8 mouse cellular contexts compared by ENCODE assay signal in genomic region chr19:41981595-41981927, GRCm38 (mm10). TPM values are rescaled to one million over a fixed set of nuclear protein-coding genes. Genes with fewer than 3 reads are reported as not detected.
DNase-seq lines count a peak whose midpoint lies in the region; ATAC-seq and TF ChIP-seq lines count a peak whose summit lies in the region.

TSS of gene Ubtd1 (plus strand) at chr19:41981763.

- TF ChIP-seq EP300 in MEL (IDR thresholded peaks at IDR 0.05; ENCODE audit: low read depth in 1 of 2, low read length in 2 of 2), result no peak

- peaks cover 0 to 10% of the 10 kb centered on the region in 2 experiments; a peak in 2 of 4 replicates for H3K36me3 ChIP-seq in MEL (ENCODE audit: control insufficient read depth in 1 of 2, insufficient read depth in 2 of 2, low read length in 2 of 2)
- H3K36me3 ChIP-seq in megakaryocyte, embryonic 14.5 days (replicated peaks; ENCODE audit: low read length), result peaks cover 28% of the 10 kb centered on the region

- no peak; the same call in 1 of the 2 replicates for ATAC-seq in frontal cortex, adult (ENCODE audit: low TSS enrichment)
- peak; percentile 10 for ATAC-seq in inflammation-experienced regulatory T-cells, adult 6 months

- no peak for TF ChIP-seq CTCF in MEL (IDR thresholded peaks at IDR 0.05 in 2 of 3, conservative IDR thresholded peaks at IDR 0.05 in 1 of 3; ENCODE audit: control insufficient read depth in 1 of 3, insufficient read depth in 1 of 3, low read depth in 2 of 3, low read length in 3 of 3, poor library complexity in 1 of 3, severe bottlenecking in 1 of 3)
- TF ChIP-seq CTCF in gastrocnemius, adult 2 months (IDR thresholded peaks at IDR 0.05), result no peak

- no peak for TF ChIP-seq POLR2A in MEL (IDR thresholded peaks at IDR 0.05; ENCODE audit: control insufficient read depth in 1 of 2, insufficient read depth in 1 of 2, low read depth in 1 of 2, low read length in 2 of 2, poor library complexity in 1 of 2)

- no peaks in the 10 kb centered on the region for H3K27me3 ChIP-seq in MEL (ENCODE audit: control insufficient read depth in 1 of 2, insufficient read depth in 2 of 2, low read length in 2 of 2)
- H3K27me3 ChIP-seq in megakaryocyte, embryonic 14.5 days (replicated peaks), result peaks cover 14% of the 10 kb centered on the region

- H3K4me3 ChIP-seq in MEL (ENCODE audit: control insufficient read depth in 1 of 2, insufficient read depth in 1 of 2, low read depth in 2 of 2, low read length in 2 of 2), result peak within 1 kb of the TSS; percentile 86 to 93
- peak within 1 kb of the TSS; percentile 92 for H3K4me3 ChIP-seq in gastrocnemius, adult 2 months
- peak within 1 kb of the TSS; percentile 92 for H3K4me3 ChIP-seq in megakaryocyte, embryonic 14.5 days (replicated peaks)

- peaks cover 24% of the 10 kb centered on the region for H3K79me2 ChIP-seq in MEL (ENCODE audit: control insufficient read depth, insufficient read depth, low read length, poor library complexity)

- intact Hi-C loops in gastrocnemius, adult 2 months (cut with DNase I), result loop anchor here (2.0 to 5.0 kb wide), 2 partner anchors 45 to 49 kb away; partner anchors contain the start of genes Exosc1 and Zdhhc16

- no peak for TF ChIP-seq RAD21 in MEL (IDR thresholded peaks at IDR 0.05; ENCODE audit: low read depth, low read length)

- H3K9ac ChIP-seq in MEL (ENCODE audit: control insufficient read depth, low read depth, low read length, poor library complexity, severe bottlenecking), result peak within 1 kb of the TSS; percentile 94

- peak within 1 kb of the TSS; percentile 49 for H3K27ac ChIP-seq in MEL (ENCODE audit: control insufficient read depth, low read depth, low read length)
- peak within 1 kb of the TSS; percentile 93 for H3K27ac ChIP-seq in gastrocnemius, adult 2 months

- no peaks in the 10 kb centered on the region for H3K9me3 ChIP-seq in MEL (replicated peaks; ENCODE audit: insufficient read depth, low read length)
- no peaks in the 10 kb centered on the region for H3K9me3 ChIP-seq in megakaryocyte, embryonic 14.5 days

- no peak for DNase-seq in frontal cortex, adult 2 months (ENCODE audit: extremely low spot score in 1 of 2, low spot score in 1 of 2)
- DNase-seq in MEL (ENCODE audit: low read depth, low spot score), result no peak
- no peak for DNase-seq in gastrocnemius, adult 2 months
- no peak for DNase-seq in B cell, adult 2 months
- no peak for DNase-seq in cerebellum, adult 8-10 months

- peaks cover 0 to 5% of the 10 kb centered on the region in 2 experiments; a peak in 1 of 4 replicates for H3K4me1 ChIP-seq in MEL (ENCODE audit: control insufficient read depth in 1 of 2, insufficient read depth in 2 of 2, low read length in 2 of 2)
- H3K4me1 ChIP-seq in megakaryocyte, embryonic 14.5 days, result peaks cover 52% of the 10 kb centered on the region

TF ChIP-seq in MEL, 35 proteins besides CTCF, POLR2A, EP300 and RAD21:
- TF ChIP-seq KAT2A (conservative IDR thresholded peaks at IDR 0.05; ENCODE audit: low read depth, low read length) (no peak), USF2 (IDR thresholded peaks at IDR 0.05; ENCODE audit: borderline replicate concordance in 1 of 2, insufficient read depth in 1 of 2, low read depth in 1 of 2, low read length in 2 of 2) (no peak), GATA1 (IDR thresholded peaks at IDR 0.05; ENCODE audit: low read depth, low read length) (no peak), ZMIZ1 (IDR thresholded peaks at IDR 0.05; ENCODE audit: low read depth, low read length) (no peak; the same call in 1 of the 2 replicates), CHD1 (IDR thresholded peaks at IDR 0.05; ENCODE audit: low read depth, low read length) (no peak), CHD2 (IDR thresholded peaks at IDR 0.05; ENCODE audit: low read length) (no peak), UBTF (IDR thresholded peaks at IDR 0.05; ENCODE audit: borderline replicate concordance, insufficient read depth, low read depth, low read length) (0 out of 2 replicates have a peak, but pooled peaks have one; percentile 3), RCOR1 (IDR thresholded peaks at IDR 0.05; ENCODE audit: low read depth, low read length) (peak; percentile 1; the same call in 1 of the 2 replicates)

RNA-seq across cellular contexts. Expression of gene Ubtd1, which starts in this region (rescaled TPM):
- polyA plus RNA-seq in frontal cortex, adult 2 months (2012; rRNA removed), result 21.6 and 21.9 TPM in 2 replicates
- total RNA-seq in MEL (2012; rRNA removed), result 8.0 and 9.1 TPM in 2 replicates
- 10 to 100 TPM in 1 of 2 experiments, not detected in 1; 15.5 TPM for polyA plus RNA-seq in MEL (2012; ENCODE audit: insufficient read depth in 1 of 2, insufficient read length in 2 of 2, low read depth in 1 of 2, low replicate concordance in 2 of 2, missing spikeins in 1 of 2)
- total RNA-seq in gastrocnemius, adult 2 months (2021), result 10 to 100 TPM; 14.5 to 15.1 TPM
- polyA plus RNA-seq in inflammation-experienced regulatory T-cells, adult 6 months (2017; shearing (Covaris generic)), result 1 to 10 TPM; 1.1 to 4.7 (median 3.9) TPM
- polyA plus RNA-seq in megakaryocyte, embryonic 14.5 days (2012; ENCODE audit: insufficient read depth, low replicate concordance), result 23.1 and 46.7 TPM in 2 replicates
